Mouse (Mus musculus) lung, embryonic 14.5 days (tissue): ENCODE data around the gene Wdr63. TPM values are rescaled to one million over a fixed set of nuclear protein-coding genes. Genes with fewer than 3 reads are reported as not detected.

Experiments
- ATAC-seq: fragments of 200-750 bp; cut with Nextera tagmentation; 2 replicates; pipeline ENCODE4 v1.8.0; 2017; ENCODE audit warnings: mild to moderate bottlenecking, moderate TSS enrichment, moderate library complexity; ENCODE audit not compliant: insufficient read depth
- DNase-seq: peaks from one replicate; pipeline ENCODE4 v3.0.0-alpha.2; 2015
- H3K27ac ChIP-seq: fragments of 300-500 bp; sonication (generic); 2 replicates; pipeline ENCODE4 v1.5.1; 2014; ENCODE audit warnings: low read depth, mild to moderate bottlenecking, moderate library complexity
- H3K27me3 ChIP-seq: fragments of 300-500 bp; sonication (generic); 2 replicates; pipeline ENCODE4 v1.6.1; 2014; ENCODE audit warnings: low read length, control low read depth; ENCODE audit not compliant: insufficient read depth
- H3K36me3 ChIP-seq: fragments of 300-500 bp; sonication (generic); 2 replicates; pipeline ENCODE4 v1.6.1; 2014; ENCODE audit warnings: control low read depth; ENCODE audit not compliant: insufficient read depth
- H3K4me1 ChIP-seq: fragments of 300-500 bp; sonication (generic); 2 replicates; pipeline ENCODE4 v1.6.1; 2014; ENCODE audit warnings: antibody characterized with exemption, control low read depth; ENCODE audit not compliant: insufficient read depth
- H3K4me2 ChIP-seq: fragments of 300-500 bp; sonication (generic); 2 replicates; pipeline ENCODE4 v1.6.1; 2014; ENCODE audit warnings: mild to moderate bottlenecking
- H3K4me3 ChIP-seq: fragments of 300-500 bp; sonication (generic); 2 replicates; pipeline ENCODE4 v1.5.1; 2014; ENCODE audit warnings: low read depth, low read length
- H3K9ac ChIP-seq: fragments of 300-500 bp; sonication (generic); 2 replicates; pipeline ENCODE4 v1.6.1; 2014
- H3K9me3 ChIP-seq: fragments of 300-500 bp; sonication (generic); 2 replicates; pipeline ENCODE4 v1.6.1; 2016; ENCODE audit warnings: low read depth, low read length, control low read depth
- CTCF ChIP-seq: IDR thresholded peaks from 2 replicates; pipeline ENCODE4 v1.5.1; 2016; ENCODE audit warnings: antibody characterized with exemption, low read depth
- WGBS: fragments of 180-500 bp; shearing (Covaris S2); extraction: QIAGEN DNeasy Blood & Tissue Kit; methylation state at CpG from one replicate; pipeline ENCODE4 v1.1.7; 2014; 5-methylcytosine and 5-hydroxymethylcytosine counted together
- polyA plus RNA-seq: library from polyadenylated mRNA; unstranded; fragments of >200 nt; fragmentation: Nextera tagmentation; extraction: Ambion mirVana; gene quantifications from 2 replicates; pipeline ENCODE4 v1.2.1, GENCODE M21; 2014

Gene Wdr63
- 0.12 TPM in 1 of 2 replicates, not detected in the other for polyA plus RNA-seq

DNA sequence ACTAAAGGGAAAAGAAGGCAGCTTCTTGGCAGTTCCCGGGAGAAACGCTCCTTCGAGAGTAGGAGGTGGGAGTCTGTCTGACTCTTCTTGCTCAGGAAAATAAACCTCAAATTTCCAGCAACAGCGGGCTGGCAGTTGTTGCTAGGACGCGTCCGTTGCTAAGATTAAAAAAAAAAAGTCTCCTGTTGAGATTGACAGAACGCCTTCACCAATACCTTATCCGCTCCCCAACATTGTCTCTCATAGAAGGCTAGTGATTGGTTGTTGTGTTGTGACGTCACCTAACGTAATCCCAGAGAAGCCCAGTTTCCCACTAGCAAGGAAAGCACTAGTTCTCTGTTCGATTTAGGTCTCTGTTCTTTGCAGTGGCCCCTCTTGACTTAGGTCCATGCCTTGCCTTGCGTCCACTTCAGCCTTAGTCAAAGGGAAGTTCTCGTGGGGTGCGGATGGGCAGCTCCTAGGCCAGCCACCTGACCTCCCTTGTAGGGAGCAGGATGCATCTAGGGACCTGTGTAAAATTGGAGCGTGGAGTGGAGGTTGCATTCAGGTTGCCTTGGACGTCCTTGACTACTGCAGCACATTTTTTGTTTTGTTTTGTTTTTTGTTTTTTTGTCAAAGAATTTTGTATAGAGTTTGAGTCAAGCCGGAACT, at the start of gene Wdr63:
Gene Wdr63, minus strand, starts transcription at position 210 of the 651 bp plus-strand sequence.
- H3K27me3 ChIP-seq, result peaks cover 4% of the 10 kb centered on the region; the same call in 1 of the 2 replicates
- DNase-seq, result peak; percentile 91
- ATAC-seq, result peak; percentile 96
- H3K4me1 ChIP-seq, result no peaks in the 10 kb centered on the region
- 0 out of 2 replicates have a peak, but pooled peaks cover 3% of the 10 kb centered on the region for H3K9me3 ChIP-seq
- H3K4me2 ChIP-seq, result peak within 1 kb of the TSS; percentile 94
- 11% methylated on average over 18 of the region's 18 CpGs for WGBS
- no peak within 1 kb of the TSS for H3K27ac ChIP-seq
- H3K4me3 ChIP-seq, result peak within 1 kb of the TSS; percentile 44
- H3K9ac ChIP-seq, result peak within 1 kb of the TSS; percentile 33; the same call in 1 of the 2 replicates
- no peak for TF ChIP-seq CTCF
- H3K36me3 ChIP-seq, result no peaks in the 10 kb centered on the region

DNA sequence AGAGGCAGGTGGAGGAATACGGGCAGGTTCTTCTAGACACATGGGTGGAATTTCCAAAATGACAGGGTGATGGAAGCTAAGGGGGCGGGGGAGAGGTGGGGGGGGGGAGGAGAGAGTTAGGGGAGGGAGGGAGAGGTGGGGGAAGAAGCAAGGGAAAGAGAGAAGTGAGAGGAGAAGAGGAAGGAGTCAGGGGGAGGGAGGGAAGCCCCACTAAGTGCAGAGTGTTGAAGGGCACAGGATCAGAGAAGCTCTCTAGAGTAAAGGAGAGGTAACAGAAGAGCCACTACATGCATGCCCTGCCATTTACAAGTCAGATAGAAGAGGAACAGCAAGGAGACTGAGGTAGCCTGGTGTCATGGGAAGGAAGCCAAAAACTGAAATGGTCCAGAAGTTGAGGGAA, 48.9 kb upstream of the Wdr63 start:
- no peak for TF ChIP-seq CTCF
- no peaks in the 10 kb centered on the region for H3K9me3 ChIP-seq
- no peak overlapping the region for H3K9ac ChIP-seq
- DNase-seq (no peak), ATAC-seq (no peak)
- no peaks in the 10 kb centered on the region for H3K36me3 ChIP-seq
- H3K27me3 ChIP-seq, result no peaks in the 10 kb centered on the region
- H3K4me2 ChIP-seq, result no peak overlapping the region
- H3K4me1 ChIP-seq, result no peaks in the 10 kb centered on the region
- no peak overlapping the region for H3K27ac ChIP-seq
- H3K4me3 ChIP-seq, result no peak overlapping the region
- 61% methylated on average over 2 of the region's 2 CpGs for WGBS

DNA sequence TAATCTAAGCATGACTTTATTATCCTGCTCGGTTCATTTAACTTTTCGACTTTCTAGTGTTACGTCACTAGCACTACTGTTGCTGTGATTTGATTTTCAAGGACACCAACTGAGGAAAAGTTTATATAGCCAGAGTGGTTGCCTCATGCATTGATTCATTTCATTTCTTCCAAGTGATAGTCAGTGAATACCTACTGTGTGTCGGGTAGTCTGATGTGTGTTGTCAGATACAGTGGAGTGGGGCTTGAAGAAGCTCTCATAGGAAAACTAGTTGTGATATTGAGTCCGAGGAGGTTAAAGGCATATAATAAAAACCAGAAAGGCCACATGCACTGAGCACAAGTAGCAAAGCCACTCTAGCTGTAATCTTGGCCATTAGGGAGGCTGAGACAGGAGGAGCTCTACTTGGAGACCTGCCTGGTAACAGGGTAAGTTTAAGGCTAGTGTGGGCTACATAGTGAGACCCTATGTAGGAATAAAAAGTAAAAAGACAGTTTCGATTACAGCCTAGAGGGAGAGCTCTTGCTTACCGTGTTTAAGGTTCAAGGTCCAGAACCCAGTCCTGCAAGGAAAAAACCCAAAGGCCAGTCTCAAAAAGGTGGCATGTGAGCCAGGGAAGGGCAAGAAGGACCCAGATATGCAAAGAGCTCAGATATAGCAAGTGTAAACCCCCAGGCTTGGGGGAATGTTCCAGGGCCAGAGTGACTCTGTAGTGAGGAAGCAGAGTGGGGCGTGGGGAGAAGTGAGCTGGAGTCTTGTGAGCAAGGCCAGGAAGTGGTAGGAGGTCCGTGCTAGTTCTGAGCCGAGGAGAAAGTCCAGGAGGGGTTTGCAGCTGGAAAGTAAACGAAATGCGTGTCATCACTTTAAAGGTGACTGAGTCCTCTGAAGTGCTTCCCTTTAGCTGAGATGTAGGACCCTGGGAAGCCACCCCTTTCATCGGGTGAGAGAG, 48.0 kb upstream of the Wdr63 start:
- H3K4me3 ChIP-seq, result no peak overlapping the region
- no peak for ATAC-seq
- no peaks in the 10 kb centered on the region for H3K27me3 ChIP-seq
- no peak overlapping the region for H3K4me2 ChIP-seq
- H3K27ac ChIP-seq, result no peak overlapping the region
- DNase-seq, result no peak
- H3K4me1 ChIP-seq, result no peaks in the 10 kb centered on the region
- no peak for TF ChIP-seq CTCF
- no peaks in the 10 kb centered on the region for H3K9me3 ChIP-seq
- WGBS, result 62% methylated on average over 13 of the region's 13 CpGs
- H3K36me3 ChIP-seq, result no peaks in the 10 kb centered on the region
- H3K9ac ChIP-seq, result no peak overlapping the region

DNA sequence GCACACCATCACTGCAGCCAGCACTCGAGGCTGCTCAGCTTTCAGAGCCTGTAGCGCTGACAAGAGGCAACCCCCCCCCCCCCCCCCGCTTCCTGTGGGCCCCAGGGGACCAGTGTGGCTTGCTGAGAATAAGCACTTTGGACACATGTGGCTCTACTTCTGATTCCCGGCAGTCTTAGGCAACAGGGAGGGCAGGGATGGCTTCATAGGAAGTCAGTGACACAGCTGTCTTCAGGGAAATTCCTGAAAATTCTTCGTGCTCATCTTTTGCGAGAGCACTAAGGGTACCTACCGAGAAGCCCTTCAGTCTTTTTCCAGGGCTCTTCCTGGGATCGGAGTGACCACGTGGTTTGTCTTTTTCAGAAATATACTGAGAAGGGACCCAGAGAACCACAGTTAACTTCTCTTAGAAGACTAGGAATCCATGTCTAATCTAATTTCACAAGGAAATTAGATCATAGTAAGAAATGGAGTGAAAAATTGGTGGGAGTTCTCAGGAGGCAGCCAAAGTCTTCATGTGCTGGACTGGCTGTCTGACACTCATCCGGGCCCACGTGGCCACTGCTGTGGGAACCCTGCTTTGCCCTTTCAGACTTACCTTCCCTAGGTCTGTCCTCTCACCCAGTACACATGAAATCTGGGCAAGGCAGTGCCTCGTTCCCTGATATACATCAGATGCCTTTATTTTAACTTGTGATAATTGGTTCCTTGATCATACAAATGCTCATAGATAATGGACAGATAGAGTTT, 46.1 kb upstream of the Wdr63 start:
- peak; percentile 30 for DNase-seq
- H3K9ac ChIP-seq, result no peak overlapping the region
- H3K9me3 ChIP-seq, result no peaks in the 10 kb centered on the region
- H3K27me3 ChIP-seq, result no peaks in the 10 kb centered on the region
- H3K27ac ChIP-seq, result no peak overlapping the region
- no peak overlapping the region; the same call in 1 of the 2 replicates for H3K4me2 ChIP-seq
- 23% methylated on average over 12 of the region's 12 CpGs for WGBS
- no peak for ATAC-seq
- no peaks in the 10 kb centered on the region for H3K4me1 ChIP-seq
- H3K36me3 ChIP-seq, result no peaks in the 10 kb centered on the region
- H3K4me3 ChIP-seq, result no peak overlapping the region
- TF ChIP-seq CTCF, result no peak

DNA sequence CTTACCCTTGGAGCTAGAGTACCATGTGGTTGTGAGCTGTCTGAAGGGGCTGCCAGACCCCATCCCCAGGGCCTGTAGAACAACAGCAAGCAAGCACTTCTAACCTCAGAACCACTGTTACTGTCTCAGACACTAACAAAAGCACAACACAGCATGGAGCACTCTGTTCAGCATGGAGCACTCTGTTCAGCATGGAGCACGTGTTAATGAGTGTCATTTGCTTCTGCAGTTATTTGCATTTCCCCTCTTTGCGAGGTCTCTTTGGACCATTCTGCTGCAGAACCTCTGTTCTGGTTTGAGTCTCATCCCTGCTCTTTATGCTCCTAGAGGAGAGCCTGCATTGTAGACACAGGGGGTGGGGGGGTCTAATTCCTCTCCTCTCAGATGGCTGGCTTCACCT, 45.0 kb upstream of the Wdr63 start:
- no peak for TF ChIP-seq CTCF
- DNase-seq, result no peak
- no peak overlapping the region for H3K9ac ChIP-seq

DNA sequence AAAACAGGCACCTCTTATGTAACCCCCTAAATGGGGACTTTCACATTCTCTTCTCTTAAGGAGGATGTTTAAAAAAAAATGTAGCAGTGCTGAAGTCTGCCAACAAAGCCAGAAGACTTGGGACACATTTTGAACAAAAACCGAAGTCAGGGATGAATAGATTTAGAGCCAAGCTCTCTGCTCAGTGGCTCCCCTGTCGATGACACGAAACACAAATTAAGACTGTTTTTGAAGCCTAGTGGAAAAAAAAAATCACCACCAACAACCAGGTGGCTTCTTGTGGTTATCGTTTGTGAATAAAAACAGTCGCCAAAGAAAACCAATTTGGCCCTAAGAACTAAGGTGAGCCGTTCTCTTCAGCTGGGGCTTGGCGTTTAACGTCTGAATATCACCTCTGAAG, 44.4 kb upstream of the Wdr63 start:
- 87% methylated on average over 8 of the region's 8 CpGs for WGBS
- no peak for ATAC-seq

More for the DNA sequence above, 45.0 kb upstream of the Wdr63 start:
- H3K4me1 ChIP-seq, result no peaks in the 10 kb centered on the region
- no peak for ATAC-seq
- WGBS, result 87% methylated on average over 2 of the region's 2 CpGs
- H3K4me3 ChIP-seq, result no peak overlapping the region
- H3K27me3 ChIP-seq, result no peaks in the 10 kb centered on the region
- no peaks in the 10 kb centered on the region for H3K9me3 ChIP-seq
- H3K4me2 ChIP-seq, result no peak overlapping the region
- H3K36me3 ChIP-seq, result no peaks in the 10 kb centered on the region
- H3K27ac ChIP-seq, result no peak overlapping the region

More for the DNA sequence above, 44.4 kb upstream of the Wdr63 start:
- H3K9me3 ChIP-seq, result no peaks in the 10 kb centered on the region
- no peak for TF ChIP-seq CTCF
- no peak overlapping the region for H3K4me2 ChIP-seq
- no peak overlapping the region for H3K27ac ChIP-seq
- no peaks in the 10 kb centered on the region for H3K27me3 ChIP-seq
- H3K36me3 ChIP-seq, result no peaks in the 10 kb centered on the region
- H3K4me1 ChIP-seq, result no peaks in the 10 kb centered on the region
- no peak overlapping the region for H3K4me3 ChIP-seq
- DNase-seq, result no peak
- H3K9ac ChIP-seq, result no peak overlapping the region
